Mouse (Mus musculus): Measurements from ENCODE around the gene 4930544G11Rik. TPM values are rescaled to one million over a fixed set of nuclear protein-coding genes. Genes with fewer than 3 reads are reported as not detected.

The 4930544G11Rik gene
- polyA plus RNA-seq, 1 experiment from 2014 or later: not detected

DNA sequence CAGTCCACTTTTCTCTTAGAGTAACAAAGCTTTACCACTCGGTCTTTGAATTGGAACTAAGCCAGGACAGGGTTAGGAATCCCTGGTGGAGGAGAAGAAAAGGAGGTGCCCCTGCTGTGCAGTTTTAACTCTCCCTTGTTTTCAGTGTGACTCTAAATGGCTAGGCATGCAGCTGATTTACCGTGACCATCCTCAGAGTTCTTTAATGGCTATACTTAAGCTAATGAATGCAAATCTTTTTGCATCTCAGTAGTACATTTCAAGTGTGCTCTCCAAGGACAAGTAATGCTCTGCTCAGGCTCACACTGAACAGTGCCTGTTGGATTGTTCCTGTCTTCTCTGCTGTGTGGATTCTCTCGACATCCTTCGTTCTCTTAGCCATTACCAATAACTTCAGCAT is 19.2 kb upstream of the 4930544G11Rik start:
- H3K4me1 ChIP-seq (ENCODE audit: control insufficient read depth, insufficient read depth, low read length): no peaks in the 10 kb centered on the region
- H3K27me3 ChIP-seq (ENCODE audit: control insufficient read depth, insufficient read depth, low read length): no peaks in the 10 kb centered on the region
- no peak overlapping the region for H3K27ac ChIP-seq (replicated peaks; ENCODE audit: low read depth, low read length)
- DNase-seq (ENCODE audit: low spot score) (no peak), ATAC-seq (replicated peaks; ENCODE audit: insufficient number of reproducible peaks, low FRiP score, low TSS enrichment, low read depth) (no peak; the same call in 1 of the 2 replicates)
- H3K4me3 ChIP-seq (ENCODE audit: low read depth, low read length): no peak overlapping the region
- WGBS: 32% methylated on average over 4 of the region's 4 CpGs
- H3K9ac ChIP-seq (replicated peaks; ENCODE audit: low read length): no peak overlapping the region
- no peaks in the 10 kb centered on the region for H3K9me3 ChIP-seq (replicated peaks; ENCODE audit: control insufficient read depth, low read length)
- H3K36me3 ChIP-seq (replicated peaks; ENCODE audit: control insufficient read depth, insufficient read depth, low read depth, low read length): no peaks in the 10 kb centered on the region
- no peak overlapping the region for H3K4me2 ChIP-seq (ENCODE audit: low read depth, low read length)

DNA sequence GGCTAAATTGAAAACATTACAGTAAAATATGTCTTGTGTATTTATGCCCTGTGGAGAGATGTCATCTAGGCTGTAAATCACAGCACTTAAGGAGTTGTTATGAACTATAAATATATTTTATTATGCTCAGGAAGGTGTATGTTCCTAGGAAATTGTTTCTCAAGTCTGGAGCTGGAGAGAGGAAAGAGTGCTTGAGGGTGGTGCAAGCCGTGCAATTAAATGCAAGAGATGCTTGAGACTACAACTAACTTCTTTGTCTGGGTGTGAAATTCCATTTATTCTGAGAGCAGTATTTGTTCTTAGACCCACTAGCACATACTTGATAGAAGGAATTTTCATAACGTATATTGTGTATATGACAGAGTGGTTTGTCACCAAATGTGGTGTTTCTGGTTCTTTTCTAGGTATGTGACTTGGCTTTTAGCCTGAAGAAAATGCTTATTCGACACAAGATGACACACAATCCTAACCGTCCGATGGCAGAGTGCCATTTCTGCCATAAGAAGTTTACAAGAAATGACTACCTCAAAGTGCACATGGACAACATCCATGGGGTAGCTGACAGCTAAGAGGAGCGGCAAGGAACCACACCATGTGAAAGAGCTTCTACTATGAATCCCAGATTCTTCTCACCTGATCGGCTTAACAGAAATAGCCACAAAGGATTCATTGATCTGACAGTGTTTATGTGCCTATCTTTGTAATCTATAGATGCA is 16.7 kb upstream of the 4930544G11Rik start:
- Histone ChIP-seq H3K4me2 (ENCODE audit: low read depth, low read length) (no peak overlapping the region), H3K27ac (replicated peaks; ENCODE audit: low read depth, low read length) (no peak overlapping the region), H3K9me3 (replicated peaks; ENCODE audit: control insufficient read depth, low read length) (no peaks in the 10 kb centered on the region), H3K4me1 (ENCODE audit: control insufficient read depth, insufficient read depth, low read length) (no peaks in the 10 kb centered on the region), H3K4me3 (ENCODE audit: low read depth, low read length) (no peak overlapping the region), H3K27me3 (ENCODE audit: control insufficient read depth, insufficient read depth, low read length) (no peaks in the 10 kb centered on the region), H3K36me3 (replicated peaks; ENCODE audit: control insufficient read depth, insufficient read depth, low read depth, low read length) (no peaks in the 10 kb centered on the region), H3K9ac (replicated peaks; ENCODE audit: low read length) (no peak overlapping the region)
- 89% methylated on average over 7 of the region's 7 CpGs for WGBS
- ATAC-seq (replicated peaks; ENCODE audit: insufficient number of reproducible peaks, low FRiP score, low TSS enrichment, low read depth) (no peak), DNase-seq (ENCODE audit: low spot score) (no peak)

DNA sequence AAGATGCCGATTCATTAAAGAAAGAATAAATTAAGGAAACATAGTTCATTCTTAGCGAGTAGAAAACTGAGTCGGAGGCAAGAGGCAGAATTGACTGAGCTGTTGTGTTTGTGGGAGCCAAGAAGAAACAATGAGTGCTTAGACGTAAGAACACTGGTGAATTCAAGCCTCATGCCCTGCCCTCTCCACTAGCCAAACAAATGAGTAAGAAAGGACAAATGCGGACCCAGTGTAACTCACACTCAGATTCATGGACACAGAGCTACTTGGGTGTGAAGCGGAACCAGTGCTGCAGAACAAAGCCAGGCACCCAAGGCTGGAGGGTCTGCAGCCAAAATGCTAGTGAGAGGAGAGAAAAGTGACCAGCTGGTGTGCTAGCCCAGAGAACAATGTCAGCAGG is 1.9 kb upstream of the 4930544G11Rik start:
- Histone ChIP-seq H3K4me3 (ENCODE audit: low read depth, low read length) (no peak overlapping the region), H3K27ac (replicated peaks; ENCODE audit: low read depth, low read length) (no peak overlapping the region), H3K4me2 (ENCODE audit: low read depth, low read length) (no peak overlapping the region), H3K4me1 (ENCODE audit: control insufficient read depth, insufficient read depth, low read length) (no peaks in the 10 kb centered on the region), H3K27me3 (ENCODE audit: control insufficient read depth, insufficient read depth, low read length) (no peaks in the 10 kb centered on the region), H3K9ac (replicated peaks; ENCODE audit: low read length) (no peak overlapping the region), H3K36me3 (replicated peaks; ENCODE audit: control insufficient read depth, insufficient read depth, low read depth, low read length) (no peaks in the 10 kb centered on the region), H3K9me3 (replicated peaks; ENCODE audit: control insufficient read depth, low read length) (no peaks in the 10 kb centered on the region)
- no peak for DNase-seq (ENCODE audit: low spot score)
- no peak for ATAC-seq (replicated peaks; ENCODE audit: insufficient number of reproducible peaks, low FRiP score, low TSS enrichment, low read depth)
- WGBS: 69% methylated on average over 6 of the region's 6 CpGs

DNA sequence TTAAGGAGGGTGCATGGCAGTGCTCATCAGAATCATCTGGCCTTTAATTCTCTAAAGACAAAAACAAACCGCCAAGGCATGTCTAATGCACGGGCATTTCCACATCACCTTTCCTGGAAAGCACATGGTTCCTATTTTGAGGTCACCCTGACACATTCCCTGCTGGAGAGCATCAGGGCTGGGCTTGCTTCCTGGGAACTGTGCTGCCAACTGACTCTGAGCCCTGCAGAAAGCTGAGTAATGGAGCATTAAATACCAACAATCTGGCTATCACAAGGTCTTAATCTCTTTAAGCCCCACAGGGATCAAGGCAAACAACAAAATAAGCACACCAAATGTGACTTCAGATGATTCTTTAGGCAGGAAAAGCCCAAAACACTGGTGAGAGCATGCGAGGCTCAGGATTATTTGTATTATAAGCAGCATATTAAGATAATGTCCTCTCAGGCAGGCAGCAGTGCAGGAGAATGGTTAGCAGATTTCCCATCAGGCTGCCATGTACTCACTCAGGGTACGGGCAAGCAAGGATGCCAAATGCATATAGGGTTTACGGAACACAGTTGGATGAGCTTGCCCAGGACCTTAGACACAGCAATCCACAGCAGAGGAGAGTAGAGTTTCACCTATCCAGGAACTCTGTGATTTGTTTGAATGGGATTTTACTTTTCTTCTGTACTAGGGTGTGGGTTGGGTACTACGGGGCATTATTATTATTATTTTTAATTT is 17.1 kb downstream of the 4930544G11Rik start:
- Histone ChIP-seq H3K4me3 (ENCODE audit: low read depth, low read length) (no peak overlapping the region), H3K27ac (replicated peaks; ENCODE audit: low read depth, low read length) (no peak overlapping the region), H3K4me2 (ENCODE audit: low read depth, low read length) (no peak overlapping the region), H3K36me3 (replicated peaks; ENCODE audit: control insufficient read depth, insufficient read depth, low read depth, low read length) (no peaks in the 10 kb centered on the region), H3K4me1 (ENCODE audit: control insufficient read depth, insufficient read depth, low read length) (no peaks in the 10 kb centered on the region), H3K27me3 (ENCODE audit: control insufficient read depth, insufficient read depth, low read length) (no peaks in the 10 kb centered on the region), H3K9ac (replicated peaks; ENCODE audit: low read length) (no peak overlapping the region), H3K9me3 (replicated peaks; ENCODE audit: control insufficient read depth, low read length) (no peaks in the 10 kb centered on the region)
- ATAC-seq (replicated peaks; ENCODE audit: insufficient number of reproducible peaks, low FRiP score, low TSS enrichment, low read depth) (peak; percentile 67), DNase-seq (ENCODE audit: low spot score) (peak; percentile 68)
- 47% methylated on average over 6 of the region's 6 CpGs for WGBS

DNA sequence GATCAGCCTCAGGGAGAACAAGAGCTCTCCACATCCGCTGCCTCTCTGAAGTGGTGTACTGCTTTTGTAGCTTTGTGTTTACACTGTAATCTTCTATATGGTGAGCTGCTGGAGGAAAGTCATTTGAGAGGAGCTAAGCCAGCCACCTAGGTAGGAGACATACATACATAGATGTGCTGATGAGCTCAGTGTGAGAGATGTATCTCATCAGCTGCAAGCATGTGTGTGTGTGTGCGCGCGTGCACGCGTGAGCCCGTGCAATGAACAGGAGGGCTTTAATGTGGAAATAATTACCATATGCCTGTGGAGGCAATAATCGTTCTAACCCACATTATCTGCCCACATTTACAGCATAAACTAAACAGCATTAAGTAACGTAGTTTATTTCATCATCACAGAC is 18.0 kb downstream of the 4930544G11Rik start:
- H3K4me1 ChIP-seq (ENCODE audit: control insufficient read depth, insufficient read depth, low read length): no peaks in the 10 kb centered on the region
- no peak overlapping the region for H3K4me2 ChIP-seq (ENCODE audit: low read depth, low read length)
- WGBS: 64% methylated on average over 9 of the region's 9 CpGs
- no peak overlapping the region for H3K4me3 ChIP-seq (ENCODE audit: low read depth, low read length)
- no peaks in the 10 kb centered on the region for H3K27me3 ChIP-seq (ENCODE audit: control insufficient read depth, insufficient read depth, low read length)
- H3K9ac ChIP-seq (replicated peaks; ENCODE audit: low read length): no peak overlapping the region
- no peaks in the 10 kb centered on the region for H3K9me3 ChIP-seq (replicated peaks; ENCODE audit: control insufficient read depth, low read length)
- no peaks in the 10 kb centered on the region for H3K36me3 ChIP-seq (replicated peaks; ENCODE audit: control insufficient read depth, insufficient read depth, low read depth, low read length)
- DNase-seq (ENCODE audit: low spot score): no peak
- H3K27ac ChIP-seq (replicated peaks; ENCODE audit: low read depth, low read length): no peak overlapping the region; the same call in 1 of the 2 replicates
- no peak for ATAC-seq (replicated peaks; ENCODE audit: insufficient number of reproducible peaks, low FRiP score, low TSS enrichment, low read depth)

DNA sequence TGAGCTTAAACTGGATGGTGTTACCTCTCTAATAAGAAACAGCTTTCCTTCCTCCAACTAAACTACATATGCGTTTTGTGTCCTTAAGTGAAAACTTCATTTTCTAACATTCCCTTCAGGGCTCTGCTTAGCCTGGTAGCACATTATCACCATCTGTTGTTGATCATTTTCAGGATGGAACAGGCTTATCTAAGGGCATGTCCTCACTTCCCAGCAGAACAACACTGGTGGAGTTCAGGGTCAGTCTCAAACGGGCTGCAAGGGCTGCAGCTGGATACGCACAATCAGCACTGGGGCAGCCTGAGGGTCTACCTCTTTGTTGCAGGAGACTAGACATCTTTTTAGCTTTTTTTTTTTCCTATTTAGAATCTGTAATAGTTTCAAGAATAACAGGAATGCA is 39.7 kb downstream of the 4930544G11Rik start:
- Histone ChIP-seq H3K27ac (replicated peaks; ENCODE audit: low read depth, low read length) (no peak overlapping the region), H3K4me3 (ENCODE audit: low read depth, low read length) (no peak overlapping the region), H3K9ac (replicated peaks; ENCODE audit: low read length) (no peak overlapping the region), H3K9me3 (replicated peaks; ENCODE audit: control insufficient read depth, low read length) (no peaks in the 10 kb centered on the region), H3K27me3 (ENCODE audit: control insufficient read depth, insufficient read depth, low read length) (no peaks in the 10 kb centered on the region), H3K4me1 (ENCODE audit: control insufficient read depth, insufficient read depth, low read length) (no peaks in the 10 kb centered on the region), H3K4me2 (ENCODE audit: low read depth, low read length) (no peak overlapping the region), H3K36me3 (replicated peaks; ENCODE audit: control insufficient read depth, insufficient read depth, low read depth, low read length) (no peaks in the 10 kb centered on the region)
- WGBS: 24% methylated on average over 3 of the region's 3 CpGs
- ATAC-seq (replicated peaks; ENCODE audit: insufficient number of reproducible peaks, low FRiP score, low TSS enrichment, low read depth) (peak; percentile 62; the same call in 1 of the 2 replicates), DNase-seq (ENCODE audit: low spot score) (peak; percentile 77)

DNA sequence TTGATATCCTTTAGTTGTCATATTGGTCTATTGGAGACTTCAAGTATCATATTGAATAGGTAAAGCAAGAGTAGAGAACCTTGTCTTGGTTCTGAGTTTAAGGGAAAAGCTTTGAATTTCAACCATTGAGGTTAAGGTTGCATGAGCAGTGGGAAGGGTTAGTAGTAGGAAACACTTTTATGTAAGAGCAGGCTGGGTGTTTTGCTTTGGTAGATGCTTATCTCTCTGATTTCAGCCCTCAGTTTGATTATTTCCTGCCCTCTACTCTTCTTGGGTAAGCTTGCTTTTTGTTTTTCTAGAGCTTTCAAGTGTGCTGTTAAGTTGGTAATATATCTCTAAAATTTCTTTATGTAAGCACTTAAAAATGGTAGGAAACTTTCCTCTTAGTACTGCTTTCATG is 45.9 kb downstream of the 4930544G11Rik start:
- no peak overlapping the region for H3K4me2 ChIP-seq (ENCODE audit: low read depth, low read length)
- H3K36me3 ChIP-seq (replicated peaks; ENCODE audit: control insufficient read depth, insufficient read depth, low read depth, low read length): no peaks in the 10 kb centered on the region
- H3K27ac ChIP-seq (replicated peaks; ENCODE audit: low read depth, low read length): no peak overlapping the region

More for the DNA sequence above, 45.9 kb downstream of the 4930544G11Rik start:
- Histone ChIP-seq H3K27me3 (ENCODE audit: control insufficient read depth, insufficient read depth, low read length) (no peaks in the 10 kb centered on the region), H3K9ac (replicated peaks; ENCODE audit: low read length) (no peak overlapping the region), H3K9me3 (replicated peaks; ENCODE audit: control insufficient read depth, low read length) (no peaks in the 10 kb centered on the region), H3K4me3 (ENCODE audit: low read depth, low read length) (no peak overlapping the region), H3K4me1 (ENCODE audit: control insufficient read depth, insufficient read depth, low read length) (no peaks in the 10 kb centered on the region)
- DNase-seq (ENCODE audit: low spot score): no peak
- no peak for ATAC-seq (replicated peaks; ENCODE audit: insufficient number of reproducible peaks, low FRiP score, low TSS enrichment, low read depth)

Data from embryonic facial prominence, embryonic 11.5 days (tissue).